Mouse (Mus musculus) kidney, postnatal 0 days (tissue): ENCODE measurements around the gene Myo1b. TPM values are rescaled to one million over a fixed set of nuclear protein-coding genes. Genes with fewer than 3 reads are reported as not detected.

ENCODE experiments used
- ATAC-seq: fragments of 200-750 bp; cut with Nextera tagmentation; replicated peaks from 2 replicates; pipeline ENCODE4 v1.8.0; 2017; ENCODE audit warnings: low read depth, moderate number of reproducible peaks, moderate TSS enrichment, moderate library complexity; ENCODE audit not compliant: low FRiP score
- DNase-seq: peaks from one replicate; pipeline ENCODE4 v3.0.0-alpha.2; 2016; ENCODE audit warnings: low spot score
- H3K27ac ChIP-seq: fragments of 300-500 bp; sonication (generic); 2 replicates; pipeline ENCODE4 v1.5.1; 2014; ENCODE audit warnings: mild to moderate bottlenecking
- H3K27me3 ChIP-seq: fragments of 300-500 bp; sonication (generic); 2 replicates; pipeline ENCODE4 v1.6.1; 2014; ENCODE audit warnings: low read length, mixed read lengths; ENCODE audit not compliant: insufficient read depth
- H3K36me3 ChIP-seq: fragments of 300-500 bp; sonication (generic); 2 replicates; pipeline ENCODE4 v1.6.1; 2014; ENCODE audit warnings: low read length, mixed read lengths; ENCODE audit not compliant: insufficient read depth
- H3K4me1 ChIP-seq: fragments of 300-500 bp; sonication (generic); replicated peaks from 2 replicates; pipeline ENCODE4 v1.6.1; 2014; ENCODE audit warnings: antibody characterized with exemption, low read length, mixed read lengths; ENCODE audit not compliant: insufficient read depth
- H3K4me2 ChIP-seq: fragments of 300-500 bp; sonication (generic); 2 replicates; pipeline ENCODE4 v1.6.1; 2014; ENCODE audit warnings: mild to moderate bottlenecking, low read length, moderate library complexity, mixed read lengths
- H3K4me3 ChIP-seq: fragments of 300-500 bp; sonication (generic); replicated peaks from 2 replicates; pipeline ENCODE4 v1.5.1; 2014; ENCODE audit warnings: low read depth, low read length
- H3K9ac ChIP-seq: fragments of 300-500 bp; sonication (generic); 2 replicates; pipeline ENCODE4 v1.6.1; 2014; ENCODE audit warnings: low read depth, low read length
- H3K9me3 ChIP-seq: fragments of 300-500 bp; sonication (generic); replicated peaks from 2 replicates; pipeline ENCODE4 v1.6.1; 2016; ENCODE audit warnings: low read length, inconsistent platforms, mixed read lengths
- CTCF ChIP-seq: IDR thresholded peaks from 2 replicates; pipeline ENCODE4 v1.5.1; 2016; ENCODE audit warnings: antibody characterized with exemption, low read depth, mild to moderate bottlenecking, moderate library complexity
- WGBS: fragments of 180-500 bp; shearing (Covaris S2); extraction: QIAGEN DNeasy Blood & Tissue Kit; methylation state at CpG from one replicate; pipeline ENCODE4 v1.1.7; 2014; 5-methylcytosine and 5-hydroxymethylcytosine counted together
- polyA plus RNA-seq: library from polyadenylated mRNA; unstranded; fragments of >200 nt; fragmentation: Nextera tagmentation; extraction: Ambion mirVana; gene quantifications from 2 replicates; pipeline ENCODE4 v1.2.1, GENCODE M21; 2015

Gene Myo1b
- polyA plus RNA-seq, 1 experiment from 2014 or later: 58.0 TPM

DNA sequence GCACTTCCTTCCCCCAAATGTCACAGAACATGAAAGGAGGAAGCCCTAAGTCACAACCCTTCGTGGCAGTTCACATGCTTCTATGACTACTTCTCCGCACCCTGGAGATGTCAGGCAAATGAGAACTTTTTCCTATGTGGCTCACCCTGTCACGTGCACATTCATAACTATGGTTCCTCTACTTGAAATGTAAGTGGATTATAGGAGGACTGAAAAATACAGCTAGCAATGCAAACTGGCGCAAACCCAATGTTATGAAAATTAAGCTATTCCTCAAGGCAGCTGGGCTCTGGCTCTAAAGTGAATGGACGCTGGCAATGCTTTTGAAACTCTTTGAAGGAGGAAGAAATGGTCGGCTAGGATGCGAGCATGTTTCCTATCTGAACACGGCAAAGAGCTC is 8.1 kb downstream of the Myo1b start:
- Histone ChIP-seq H3K36me3 (no peaks in the 10 kb centered on the region), H3K27ac (no peak overlapping the region), H3K4me2 (no peak overlapping the region), H3K4me1 (peaks cover 33% of the 10 kb centered on the region), H3K9ac (no peak overlapping the region), H3K27me3 (no peaks in the 10 kb centered on the region), H3K9me3 (no peaks in the 10 kb centered on the region), H3K4me3 (no peak overlapping the region)
- WGBS: 53% methylated on average over 8 of the region's 8 CpGs
- DNase-seq (no peak), ATAC-seq (no peak)
- no peak for TF ChIP-seq CTCF

DNA sequence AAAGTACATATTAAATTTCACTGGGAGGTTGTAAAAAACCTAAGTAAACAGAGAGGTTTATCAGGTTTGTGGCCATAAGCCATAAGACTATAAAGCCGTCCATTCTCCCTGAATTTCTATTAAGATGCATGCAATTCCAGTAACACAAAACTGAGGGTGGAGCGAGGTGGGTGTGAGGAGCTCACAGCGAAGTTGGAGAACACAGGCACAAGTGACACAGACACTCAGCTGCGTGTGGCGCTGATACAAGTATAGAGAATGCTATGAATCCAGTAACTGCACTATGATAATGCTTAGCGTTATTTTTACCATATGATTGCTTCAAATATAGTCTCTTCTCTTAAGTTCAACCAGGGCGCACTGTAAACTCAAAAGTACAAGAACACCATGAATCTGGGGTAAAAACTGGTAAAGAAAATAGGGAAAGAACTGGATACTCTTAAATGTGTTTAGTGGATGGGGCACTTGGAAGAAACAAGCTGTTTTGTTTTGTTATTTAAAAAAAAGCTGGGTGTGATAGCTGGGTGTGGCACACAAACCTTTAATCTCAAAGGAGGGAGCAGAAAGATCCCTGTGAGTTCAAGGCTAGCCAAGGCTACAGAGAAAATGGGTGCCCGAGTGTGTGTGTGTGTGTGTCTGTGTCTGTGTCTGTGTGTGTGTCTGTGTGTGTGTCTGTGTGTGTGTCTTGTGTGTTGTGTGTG is 9.5 kb downstream of the Myo1b start:
- peaks cover 33% of the 10 kb centered on the region for H3K4me1 ChIP-seq
- H3K27ac ChIP-seq: no peak overlapping the region
- H3K9me3 ChIP-seq: no peaks in the 10 kb centered on the region
- no peak overlapping the region for H3K9ac ChIP-seq
- no peak overlapping the region for H3K4me3 ChIP-seq
- no peaks in the 10 kb centered on the region for H3K36me3 ChIP-seq
- H3K27me3 ChIP-seq: no peaks in the 10 kb centered on the region
- ATAC-seq (no peak), DNase-seq (no peak)
- no peak overlapping the region for H3K4me2 ChIP-seq
- no peak for TF ChIP-seq CTCF
- WGBS: 65% methylated on average over 8 of the region's 8 CpGs

GRCm38 (mm10) chr1:51905073-51905472 is 10.8 kb downstream of the Myo1b start:
- no peaks in the 10 kb centered on the region for H3K36me3 ChIP-seq
- H3K4me3 ChIP-seq: no peak overlapping the region
- 55% methylated on average over 6 of the region's 6 CpGs for WGBS
- H3K9ac ChIP-seq: no peak overlapping the region
- no peak overlapping the region for H3K4me2 ChIP-seq
- no peaks in the 10 kb centered on the region for H3K9me3 ChIP-seq
- DNase-seq (no peak), ATAC-seq (no peak)
- TF ChIP-seq CTCF: no peak
- H3K4me1 ChIP-seq: peaks cover 23% of the 10 kb centered on the region
- no peaks in the 10 kb centered on the region for H3K27me3 ChIP-seq
- H3K27ac ChIP-seq: no peak overlapping the region

- ATAC-seq (no peak; the same call in 1 of the 2 replicates), DNase-seq (no peak)
- H3K4me2 ChIP-seq: no peak overlapping the region
- TF ChIP-seq CTCF: no peak
- no peak overlapping the region for H3K9ac ChIP-seq
- no peak overlapping the region for H3K27ac ChIP-seq
- 45% methylated on average over 6 of the region's 6 CpGs for WGBS
- H3K4me3 ChIP-seq: no peak overlapping the region
- no peaks in the 10 kb centered on the region for H3K36me3 ChIP-seq
- peaks cover 21% of the 10 kb centered on the region for H3K4me1 ChIP-seq
- H3K27me3 ChIP-seq: no peaks in the 10 kb centered on the region
- no peaks in the 10 kb centered on the region for H3K9me3 ChIP-seq
Measured at GRCm38 (mm10) chr1:51897160-51897572, 18.7 kb downstream of the Myo1b start.

DNA sequence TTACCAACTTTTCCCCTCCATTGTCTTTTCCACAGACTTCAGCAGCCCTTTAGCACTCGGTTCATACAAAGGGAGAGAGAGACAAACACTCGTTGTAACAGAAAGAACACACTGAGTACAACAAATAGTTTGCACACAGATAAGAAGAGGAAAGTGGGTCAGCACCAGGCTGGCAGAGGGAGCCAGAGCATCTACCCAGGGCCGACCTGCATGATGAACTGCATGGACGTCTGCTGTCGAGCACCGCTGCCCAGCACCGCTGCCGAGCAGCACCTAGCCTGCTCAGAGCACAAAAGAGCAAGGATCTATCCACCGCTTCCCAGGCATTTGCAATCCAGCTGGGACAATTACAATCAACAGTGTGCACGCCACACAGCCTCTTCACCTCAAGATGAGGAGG is 19.9 kb downstream of the Myo1b start:
- Histone ChIP-seq H3K9ac (no peak overlapping the region), H3K4me1 (peaks cover 24% of the 10 kb centered on the region), H3K4me3 (no peak overlapping the region), H3K27ac (no peak overlapping the region), H3K36me3 (no peaks in the 10 kb centered on the region), H3K9me3 (no peaks in the 10 kb centered on the region), H3K27me3 (no peaks in the 10 kb centered on the region), H3K4me2 (no peak overlapping the region)
- ATAC-seq (0 out of 2 replicates have a peak, but pooled peaks have one; percentile 36), DNase-seq (no peak)
- TF ChIP-seq CTCF: no peak
- WGBS: 45% methylated on average over 10 of the region's 10 CpGs

DNA sequence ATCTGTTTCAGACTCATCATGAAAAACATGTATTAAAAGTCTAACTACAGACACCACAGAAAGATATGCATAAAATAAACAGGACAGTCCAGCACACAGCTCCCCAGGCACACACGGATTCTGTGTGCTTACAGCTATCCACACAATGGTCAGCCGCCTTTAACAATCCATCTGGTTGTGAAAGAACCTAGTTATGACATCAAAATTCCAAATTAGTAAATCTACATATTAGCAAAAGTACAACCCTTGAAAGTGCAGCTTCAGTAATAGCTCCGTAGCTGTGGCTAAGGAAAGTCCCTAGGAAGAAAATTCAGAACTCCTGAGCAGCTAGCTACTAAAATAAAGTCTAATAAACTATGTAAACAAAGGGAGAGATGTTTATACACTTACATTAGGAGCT is 21.1 kb downstream of the Myo1b start:
- H3K9ac ChIP-seq: no peak overlapping the region
- no peak overlapping the region for H3K4me2 ChIP-seq
- whole genome bisulfite sequencing: 74% methylated on average over 3 of the region's 3 CpGs
- no peak for TF ChIP-seq CTCF
- no peak for ATAC-seq
- no peak overlapping the region for H3K4me3 ChIP-seq
- no peaks in the 10 kb centered on the region for H3K36me3 ChIP-seq
- H3K4me1 ChIP-seq: peaks cover 24% of the 10 kb centered on the region
- no peaks in the 10 kb centered on the region for H3K27me3 ChIP-seq
- DNase-seq: no peak
- H3K27ac ChIP-seq: no peak overlapping the region
- H3K9me3 ChIP-seq: no peaks in the 10 kb centered on the region
